Mouse (Mus musculus): ENCODE results near the gene Tial1.

Tial1 gene

DNA sequence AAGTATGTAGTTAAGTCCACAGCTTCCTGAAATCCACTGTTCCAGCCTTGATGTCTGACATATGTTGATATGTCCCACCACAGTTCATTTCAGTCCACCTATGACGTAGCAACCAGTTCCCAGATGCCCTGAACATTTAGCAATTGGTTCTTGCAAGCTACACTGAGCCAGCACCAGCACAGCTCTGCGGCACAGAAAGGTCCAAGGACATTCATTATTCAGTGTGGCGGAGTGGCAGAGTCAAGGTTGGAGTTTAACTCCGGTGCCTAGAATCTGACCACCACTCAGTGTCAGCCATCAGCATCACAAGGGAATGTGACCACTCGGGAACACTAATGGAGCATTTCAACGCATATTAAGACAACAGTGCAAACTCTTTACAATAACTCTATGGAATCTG lies 44.9 kb downstream of the Tial1 start:
- no peak for DNase-seq

DNA sequence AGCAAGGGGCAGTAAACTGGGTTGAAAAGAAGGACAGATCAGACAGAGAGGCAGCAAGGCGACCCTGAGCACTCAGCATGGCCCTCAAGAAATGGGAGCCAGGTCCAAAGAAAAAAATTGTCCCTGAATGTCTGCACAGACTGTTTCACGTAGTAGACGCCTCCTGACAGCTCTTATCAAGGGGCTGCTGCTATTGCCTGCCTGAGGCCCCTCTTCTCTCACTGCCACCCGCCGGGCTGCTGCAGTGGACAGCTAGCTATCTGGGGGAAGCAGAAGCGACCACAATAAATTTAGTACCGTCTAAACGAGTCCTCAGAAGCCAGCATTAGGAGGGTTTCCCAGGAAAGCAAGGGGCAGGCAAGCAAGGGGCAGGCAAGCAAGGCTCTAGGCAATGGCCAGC lies 47.1 kb downstream of the Tial1 start:
- DNase-seq, result no peak

DNA sequence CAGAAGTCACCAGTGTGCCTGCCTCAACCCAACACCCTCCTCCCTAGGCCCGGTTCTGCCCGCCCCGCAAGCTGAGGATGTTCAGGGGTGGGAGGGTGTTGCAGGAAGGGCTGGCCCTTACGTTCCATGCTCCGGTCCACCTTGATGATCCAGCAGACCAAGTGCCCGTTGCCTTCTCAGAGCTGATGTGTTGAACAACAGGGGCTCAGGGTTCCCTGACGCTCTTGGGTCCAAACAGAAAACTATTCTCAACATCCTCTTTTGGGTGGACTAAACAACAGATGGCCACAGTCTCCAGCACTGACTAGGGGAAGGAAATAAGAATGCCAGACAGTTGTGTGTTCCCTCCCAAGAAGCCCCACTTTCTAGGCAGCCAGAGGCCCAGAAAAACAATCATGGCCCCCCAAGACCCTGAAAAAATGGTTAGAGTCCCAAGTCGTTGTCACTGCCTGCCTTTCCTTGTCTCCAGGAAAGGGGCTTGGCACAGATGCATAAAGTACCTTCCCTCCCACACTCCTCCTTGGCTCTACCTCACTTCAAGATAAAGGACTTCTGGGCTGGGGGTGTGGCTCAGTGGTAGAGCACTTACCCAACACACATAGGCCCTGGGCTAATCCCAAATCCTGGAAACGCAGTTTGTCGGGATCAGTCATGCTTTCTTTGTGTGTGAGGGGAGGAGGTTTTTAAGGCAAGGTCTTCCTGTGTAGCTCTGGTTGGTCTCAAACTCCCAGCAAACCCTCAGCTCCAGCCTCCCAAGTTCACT lies 49.3 kb downstream of the Tial1 start:
- no peak for DNase-seq

DNA sequence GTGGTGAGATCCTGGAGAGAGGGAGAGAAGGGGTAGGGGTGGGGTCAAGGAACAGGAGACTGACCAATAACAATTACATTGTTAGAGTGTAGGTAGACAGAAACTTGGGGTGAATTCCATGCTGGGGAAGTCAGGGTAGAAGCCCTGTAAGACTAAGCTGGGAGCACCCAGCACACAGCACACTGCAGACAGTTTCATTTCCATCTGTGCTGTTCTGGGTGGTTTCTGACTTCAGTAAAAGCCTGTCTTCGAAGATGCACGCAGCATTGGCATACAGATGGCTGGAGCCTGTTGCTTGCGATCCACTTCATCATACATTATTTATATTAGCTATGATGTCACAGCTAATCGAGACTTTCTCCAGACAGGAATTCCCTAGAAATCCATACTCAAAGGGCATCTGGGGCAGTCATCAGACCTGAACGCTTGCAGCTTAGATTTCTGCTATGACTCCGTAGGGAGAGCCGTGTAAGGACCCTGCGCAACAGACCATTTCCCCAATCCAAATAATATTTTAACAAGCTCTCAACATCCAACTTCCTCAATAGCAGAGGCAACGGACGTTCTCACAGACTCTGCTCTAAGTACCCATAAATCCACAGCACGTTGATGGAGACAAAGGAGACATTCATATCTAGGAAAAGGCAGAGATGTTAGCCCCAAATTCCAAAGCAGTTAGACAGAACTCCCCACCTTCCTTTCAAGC lies 50.7 kb downstream of the Tial1 start:
- DNase-seq, result no peak

DNA sequence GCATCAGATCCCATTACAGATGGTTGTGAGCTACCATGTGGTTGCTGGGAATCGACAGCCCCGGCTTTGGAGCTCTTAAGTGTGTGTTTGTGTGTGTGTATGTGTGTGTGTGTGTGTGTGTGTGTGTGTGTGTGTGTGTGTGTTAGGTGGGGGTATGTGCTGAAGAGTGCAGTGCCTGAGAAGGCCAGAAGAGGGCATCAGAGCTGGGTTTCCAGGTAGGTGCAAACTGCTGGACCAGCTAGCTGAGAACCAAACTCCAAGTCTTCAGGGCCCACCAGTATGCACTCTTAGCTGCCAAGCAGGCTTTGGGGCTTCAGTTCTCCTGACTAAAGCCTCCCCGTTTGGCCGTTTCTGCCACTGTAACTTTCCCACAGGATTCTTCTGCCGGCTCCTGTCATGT lies 53.3 kb downstream of the Tial1 start:
- no peak for DNase-seq

DNA sequence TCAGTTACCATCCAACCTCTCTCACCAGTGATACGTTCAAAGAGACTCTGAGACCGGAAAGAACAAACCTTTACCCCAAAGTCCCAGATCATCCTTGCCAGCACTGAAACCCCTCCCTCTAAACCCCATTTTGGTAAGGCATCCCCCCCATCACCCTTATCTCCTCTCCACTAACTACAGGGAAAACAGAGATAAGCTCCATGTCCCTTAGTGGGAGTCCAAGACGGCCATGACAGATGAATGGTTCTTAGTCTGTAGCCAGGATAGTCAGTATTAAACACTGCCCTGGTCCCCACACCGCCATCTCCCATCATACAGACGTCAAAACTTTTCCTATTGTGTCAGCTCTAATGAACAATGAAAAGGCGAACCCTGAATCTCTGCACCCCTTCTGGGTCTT lies 57.5 kb downstream of the Tial1 start:
- no peak for DNase-seq

DNA sequence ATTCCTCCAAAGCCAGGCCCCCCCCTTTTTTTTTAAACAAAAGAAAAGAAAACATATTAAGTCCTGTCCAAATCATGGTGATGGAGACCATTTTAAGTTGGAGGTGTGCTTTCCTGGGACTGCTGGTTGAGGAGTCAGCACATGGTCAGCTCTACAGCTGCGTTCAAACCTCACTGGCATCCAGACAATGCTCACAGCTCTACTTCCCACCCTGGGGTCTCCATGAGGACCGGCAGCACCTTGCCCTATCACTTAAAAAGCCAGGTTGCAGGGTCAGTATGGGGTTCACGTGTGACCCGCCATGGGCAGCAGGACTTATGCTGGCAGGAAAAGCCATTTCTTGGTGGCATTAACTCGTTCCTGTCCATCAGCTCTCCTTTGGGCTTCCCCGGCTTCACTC lies 57.9 kb downstream of the Tial1 start:
- DNase-seq, result no peak

DNA sequence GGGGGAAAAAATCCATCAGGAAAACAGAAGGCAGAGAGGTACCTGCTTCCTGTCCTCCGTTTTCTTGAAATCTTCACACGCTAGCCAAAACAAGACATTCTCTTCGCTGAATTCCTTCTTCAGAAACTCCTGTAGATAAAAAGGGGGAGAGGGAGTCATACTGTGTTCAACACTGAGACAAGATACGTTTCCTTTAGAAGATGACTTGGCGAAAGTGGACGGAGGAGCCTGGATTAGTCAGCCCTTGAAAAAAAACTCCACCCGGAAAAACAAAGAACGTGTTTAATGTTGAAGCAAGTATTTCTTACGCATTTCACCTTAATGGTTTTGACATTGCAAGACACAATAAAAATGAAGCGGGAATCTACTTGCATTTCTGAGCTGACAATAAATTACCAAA lies 58.4 kb downstream of the Tial1 start:
- DNase-seq, result no peak

DNA sequence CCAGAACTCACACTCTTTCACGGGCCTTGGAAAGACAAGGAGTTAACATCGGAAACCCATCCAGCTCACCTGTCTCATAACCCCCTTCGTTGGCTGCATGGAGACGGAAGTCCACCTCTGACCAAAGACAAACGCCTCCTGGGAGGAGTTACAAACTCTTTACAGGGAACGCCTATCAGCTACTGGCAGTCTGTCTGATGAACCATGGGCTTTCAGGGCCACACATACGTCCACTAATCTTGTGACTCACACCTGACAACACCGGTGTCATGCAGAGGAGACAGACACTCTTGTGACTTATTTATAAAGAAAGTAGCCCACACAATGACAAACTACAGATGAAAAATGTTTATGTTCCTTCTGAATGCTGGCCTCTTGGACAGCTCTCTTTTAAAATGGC lies 58.9 kb downstream of the Tial1 start:
- no peak for DNase-seq

DNA sequence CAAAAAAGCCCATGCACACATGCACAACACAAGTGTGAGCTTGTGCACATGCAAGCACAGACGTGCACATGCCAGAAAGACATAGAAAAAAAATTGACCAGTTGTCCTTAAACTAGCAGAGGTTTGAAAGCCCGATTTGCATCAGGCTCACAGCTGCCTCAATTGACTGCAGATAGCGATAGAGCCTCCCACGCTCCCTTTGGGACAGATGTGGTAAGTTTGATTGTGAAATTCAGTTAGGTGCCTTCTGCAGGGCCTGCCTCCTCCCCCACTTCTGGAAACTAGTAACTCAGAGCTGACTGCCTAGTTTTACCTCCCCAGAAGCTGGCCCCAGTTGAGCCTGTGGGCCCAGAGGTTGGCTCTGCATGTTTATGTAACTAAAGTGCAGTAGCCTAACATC lies 62.9 kb downstream of the Tial1 start:
- DNase-seq, result peak; percentile 75

DNA sequence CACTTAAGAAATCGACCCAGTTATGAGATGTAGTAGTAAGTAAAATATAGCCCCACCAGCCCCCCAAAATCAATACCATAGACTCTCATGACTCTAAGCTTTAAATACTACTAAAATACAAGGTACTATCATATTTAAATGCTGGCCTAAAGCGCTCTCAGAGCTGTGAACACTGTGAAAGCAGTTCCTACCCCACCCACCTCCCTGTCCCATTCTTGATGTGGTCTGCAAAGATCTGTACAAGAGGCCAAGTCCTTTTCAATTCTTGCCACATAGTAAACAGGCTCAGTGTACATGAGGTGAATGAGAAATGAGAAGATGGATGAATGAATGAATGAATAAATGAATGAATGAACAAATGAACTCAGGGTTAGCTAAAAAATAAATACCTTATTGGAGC lies 64.5 kb downstream of the Tial1 start:
- no peak for DNase-seq

DNA sequence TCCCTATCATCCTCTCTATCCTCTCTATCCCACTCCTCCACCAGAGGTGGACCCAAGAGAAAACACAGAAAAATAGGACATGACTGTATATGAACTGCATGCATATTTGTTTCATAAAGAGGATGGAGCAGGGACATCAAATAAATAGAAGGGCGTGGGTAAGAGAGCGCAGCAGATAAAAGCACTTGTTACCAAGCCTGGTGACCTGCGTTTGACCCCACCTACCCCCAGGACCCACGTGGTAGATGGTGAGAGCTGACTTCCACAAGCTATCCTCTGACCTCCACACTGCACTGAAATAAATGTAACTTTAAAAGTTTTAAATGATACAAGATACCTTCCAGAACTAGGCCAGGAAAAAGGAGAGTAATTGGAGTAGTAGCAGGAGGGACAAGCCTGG lies 67.8 kb downstream of the Tial1 start:
- no peak for DNase-seq

DNA sequence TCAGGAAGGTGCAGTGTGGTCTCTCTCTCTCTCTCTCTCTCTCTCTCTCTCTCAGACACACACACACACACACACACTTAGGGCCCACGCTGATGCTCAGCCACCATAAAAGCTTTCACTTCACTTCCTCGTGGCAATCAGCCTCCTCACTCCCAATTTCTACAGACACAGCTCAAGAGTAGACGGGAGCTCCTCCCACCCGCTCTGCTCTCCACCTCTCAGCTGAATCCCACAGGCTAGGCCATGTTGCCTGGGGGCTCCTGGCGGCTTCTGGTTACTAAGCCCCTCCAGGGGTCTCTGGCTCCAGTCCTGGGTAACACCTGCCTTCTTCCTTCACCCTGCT lies 68.6 kb downstream of the Tial1 start:
- no peak for DNase-seq

DNA sequence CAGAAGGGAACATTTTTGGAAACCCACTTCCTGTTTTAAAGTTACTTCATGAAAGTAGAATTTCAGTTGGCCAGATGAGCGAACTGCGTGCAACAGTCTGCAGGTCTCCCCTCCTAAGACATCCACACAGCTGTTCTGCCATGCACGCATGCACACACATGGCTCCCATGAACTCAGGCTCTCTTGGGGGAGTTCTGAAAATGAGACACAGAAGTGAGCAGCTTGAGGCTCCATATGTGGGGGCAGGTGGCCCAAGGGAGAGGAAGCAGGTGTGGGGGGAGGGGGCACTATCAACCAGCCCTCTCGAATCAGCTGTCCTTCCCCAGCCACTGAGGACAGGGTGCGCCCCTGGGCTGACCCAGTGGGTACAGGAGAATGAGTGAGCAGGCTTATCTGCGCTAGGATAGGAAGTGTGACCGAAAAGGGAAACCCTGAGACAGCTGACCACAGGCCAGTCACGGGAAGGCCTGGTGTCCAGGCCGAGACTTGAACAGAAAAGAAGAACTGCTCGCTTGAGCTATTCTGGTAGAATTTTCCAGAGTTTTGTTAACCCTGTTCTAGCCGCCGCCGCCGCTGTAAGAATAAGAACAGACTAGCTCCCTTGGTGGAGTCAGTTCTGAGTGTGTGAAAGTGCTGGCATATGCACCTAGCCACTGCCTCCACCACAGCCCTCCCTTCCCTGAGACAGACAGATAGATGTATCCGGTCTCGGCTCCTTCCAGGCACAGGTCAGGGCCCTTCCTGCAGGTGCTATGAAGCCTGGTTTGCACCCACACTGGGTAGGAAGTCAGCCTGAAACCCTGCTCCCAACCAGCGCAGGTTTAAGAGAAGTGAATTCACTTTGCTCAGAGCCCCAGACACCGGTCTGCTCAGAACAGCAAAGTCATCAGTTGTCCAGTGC lies 69.2 kb downstream of the Tial1 start:
- DNase-seq, result peak; percentile 86

DNA sequence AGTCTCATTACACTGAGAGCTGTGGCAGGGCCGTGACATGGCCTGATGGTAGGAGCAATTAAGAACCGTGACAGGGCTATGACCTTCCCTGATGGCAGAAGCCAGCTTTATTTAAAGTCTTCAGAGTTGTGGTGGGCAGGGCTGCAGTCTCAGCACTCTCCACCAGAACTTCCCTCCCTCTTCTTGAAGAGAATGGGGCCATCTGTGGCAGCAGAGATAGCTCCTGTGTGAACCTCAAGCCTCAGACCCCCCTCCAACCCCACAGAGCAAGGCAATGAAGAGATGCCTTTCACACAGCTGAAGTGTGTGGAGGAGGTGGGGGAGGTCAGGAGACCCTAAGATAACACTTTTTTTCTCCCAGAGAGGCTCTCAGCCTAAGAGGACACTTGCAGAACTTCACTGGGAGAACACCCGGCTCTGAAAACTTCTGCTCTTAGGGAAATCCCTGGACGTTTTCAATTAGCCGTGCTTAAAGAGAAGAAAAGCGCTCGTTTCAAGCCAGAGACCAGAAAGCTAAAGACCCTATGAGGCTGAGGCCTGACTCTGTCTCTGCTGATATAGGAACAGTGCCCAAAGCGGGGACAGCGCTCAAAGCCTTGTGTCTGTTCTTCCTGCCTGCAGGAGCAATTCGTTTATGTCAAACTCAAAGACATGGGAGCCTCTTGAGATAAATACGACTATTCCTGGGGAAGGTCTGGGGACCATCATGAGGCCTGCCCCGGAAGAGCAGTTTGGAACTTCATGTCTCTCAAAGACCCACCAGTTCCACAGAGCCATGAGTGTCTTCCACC lies 70.1 kb downstream of the Tial1 start:
- DNase-seq, result peak; percentile 70
